In genomic region chr11:28734941-28735597, GRCm38 (mm10) we compare ENCODE assay signal across 8 mouse cellular contexts.
DNase-seq lines count a peak whose midpoint lies in the region; ATAC-seq and TF ChIP-seq lines count a peak whose summit lies in the region.

No protein-coding gene starts in this region.

- DNase-seq in stomach, postnatal 0 days (ENCODE audit: low spot score): no peak
- DNase-seq in heart, adult 11 months: peak; percentile 97
- DNase-seq in left cerebral cortex, adult 2 months (ENCODE audit: extremely low spot score in 1 of 2, low spot score in 2 of 2): peak in 1 of 2 experiments; percentile 9
- peak; percentile 94 for DNase-seq in retina, postnatal 1 day
- no peak for DNase-seq in thymus, postnatal 0 days (ENCODE audit: low spot score)

- H3K27me3 ChIP-seq in stomach, embryonic 14.5 days (ENCODE audit: control insufficient read depth, insufficient read depth, low read length): no peaks in the 10 kb centered on the region
- no peaks in the 10 kb centered on the region for H3K27me3 ChIP-seq in stomach, postnatal 0 days (ENCODE audit: control insufficient read depth, insufficient read depth, low read length)
- no peaks in the 10 kb centered on the region for H3K27me3 ChIP-seq in intestine, embryonic 15.5 days (replicated peaks)

- H3K9me3 ChIP-seq in stomach, embryonic 14.5 days (ENCODE audit: control insufficient read depth, low read depth, low read length): no peaks in the 10 kb centered on the region
- no peaks in the 10 kb centered on the region for H3K9me3 ChIP-seq in stomach, postnatal 0 days (ENCODE audit: control insufficient read depth, low read length)
- H3K9me3 ChIP-seq in intestine, embryonic 15.5 days: no peaks in the 10 kb centered on the region

- no peak overlapping the region for H3K4me3 ChIP-seq in stomach, embryonic 14.5 days (ENCODE audit: low read depth, low read length)
- H3K4me3 ChIP-seq in stomach, postnatal 0 days (ENCODE audit: low read depth, low read length): no peak overlapping the region
- no peak overlapping the region for H3K4me3 ChIP-seq in intestine, embryonic 15.5 days (replicated peaks)
- peak overlapping the region; percentile 2; the same call in 1 of the 2 replicates for H3K4me3 ChIP-seq in left cerebral cortex, adult 2 months

- ATAC-seq in stomach, embryonic 14.5 days (ENCODE audit: insufficient number of reproducible peaks, insufficient read depth, low FRiP score, low read depth): peak; percentile 56; the same call in 1 of the 2 replicates
- no peak for ATAC-seq in stomach, postnatal 0 days (ENCODE audit: low FRiP score, low TSS enrichment)
- ATAC-seq in intestine, embryonic 15.5 days: peak; percentile 36; the same call in 1 of the 2 replicates
- ATAC-seq in megakaryocyte-erythroid progenitor cell, adult 5-6 weeks (replicated peaks; ENCODE audit: low FRiP score, low TSS enrichment, poor library complexity, severe bottlenecking): no peak

- no peak for TF ChIP-seq EP300 in stomach, postnatal 0 days (optimal IDR thresholded peaks at IDR 0.05)

- no peaks in the 10 kb centered on the region for H3K36me3 ChIP-seq in stomach, embryonic 14.5 days (ENCODE audit: control insufficient read depth, insufficient read depth, low read length)
- no peaks in the 10 kb centered on the region for H3K36me3 ChIP-seq in stomach, postnatal 0 days (ENCODE audit: control insufficient read depth, insufficient read depth, low read length)
- H3K36me3 ChIP-seq in intestine, embryonic 15.5 days: no peaks in the 10 kb centered on the region

- peaks cover 4% of the 10 kb centered on the region; the same call in 1 of the 2 replicates for H3K4me1 ChIP-seq in stomach, embryonic 14.5 days (ENCODE audit: control insufficient read depth, insufficient read depth, low read length)
- H3K4me1 ChIP-seq in stomach, postnatal 0 days (replicated peaks; ENCODE audit: control insufficient read depth, insufficient read depth): no peaks in the 10 kb centered on the region
- H3K4me1 ChIP-seq in intestine, embryonic 15.5 days (replicated peaks): no peaks in the 10 kb centered on the region

- no peak; the same call in 1 of the 2 replicates for TF ChIP-seq CTCF in stomach, postnatal 0 days (IDR thresholded peaks at IDR 0.05; ENCODE audit: low read depth)
- peak; percentile 1 for TF ChIP-seq CTCF in left cerebral cortex, adult 2 months (IDR thresholded peaks at IDR 0.05)

- H3K4me2 ChIP-seq in stomach, embryonic 14.5 days (replicated peaks; ENCODE audit: low read depth, low read length): no peak overlapping the region; the same call in 1 of the 2 replicates
- no peak overlapping the region for H3K4me2 ChIP-seq in stomach, postnatal 0 days (replicated peaks; ENCODE audit: low read depth)
- H3K4me2 ChIP-seq in intestine, embryonic 15.5 days (replicated peaks): no peak overlapping the region

- H3K9ac ChIP-seq in stomach, embryonic 14.5 days (replicated peaks; ENCODE audit: low read depth, low read length): no peak overlapping the region
- H3K9ac ChIP-seq in stomach, postnatal 0 days (ENCODE audit: low read length): no peak overlapping the region
- H3K9ac ChIP-seq in intestine, embryonic 15.5 days: no peak overlapping the region

- H3K27ac ChIP-seq in stomach, embryonic 14.5 days (ENCODE audit: low read length): no peak overlapping the region
- H3K27ac ChIP-seq in stomach, postnatal 0 days (replicated peaks): no peak overlapping the region
- H3K27ac ChIP-seq in intestine, embryonic 15.5 days: no peak overlapping the region
- no peak overlapping the region for H3K27ac ChIP-seq in left cerebral cortex, adult 2 months

- intact Hi-C loops in left cerebral cortex, adult 2 months (cut with DNase I): loop anchor here (2.0 to 5.0 kb wide), 2 partner anchors 307 to 358 kb away; no protein-coding TSS in a partner anchor

- 14% methylated on average over 8 of the region's 8 CpGs for WGBS in stomach, embryonic 14.5 days
- 16% methylated on average over 8 of the region's 8 CpGs for WGBS in stomach, postnatal 0 days
- 14% methylated on average over 8 of the region's 8 CpGs for WGBS in intestine, embryonic 15.5 days

Comparison
In these comparisons a context has a peak if more than half of its experiments do, and no peak if none do; other contexts are left out.
1. ATAC-seq: peak in stomach, embryonic 14.5 days (single experiment) and intestine, embryonic 15.5 days (single experiment); none in stomach, postnatal 0 days (single experiment) and megakaryocyte-erythroid progenitor cell, adult 5-6 weeks (single experiment).
2. DNase-seq: peak in heart, adult 11 months (single experiment) and retina, postnatal 1 day (single experiment); none in stomach, postnatal 0 days (single experiment) and thymus, postnatal 0 days (single experiment).